Mouse (Mus musculus) heart, embryonic 15.5 days (tissue): Measurements from ENCODE around the gene Krt80. TPM values are rescaled to one million over a fixed set of nuclear protein-coding genes. Genes with fewer than 3 reads are reported as not detected.

ENCODE experiments used
- ATAC-seq: fragments of 200-750 bp; cut with Nextera tagmentation; replicated peaks from 2 replicates; pipeline ENCODE4 v1.8.0; 2017; ENCODE audit warnings: low read depth, moderate TSS enrichment; ENCODE audit not compliant: insufficient number of reproducible peaks, insufficient read depth, low FRiP score
- H3K27ac ChIP-seq: fragments of 300-500 bp; sonication (generic); 2 replicates; pipeline ENCODE4 v1.5.1; 2015; ENCODE audit warnings: mild to moderate bottlenecking, inconsistent platforms
- H3K27me3 ChIP-seq: fragments of 300-500 bp; sonication (generic); 2 replicates; pipeline ENCODE4 v1.6.1; 2015; ENCODE audit warnings: inconsistent platforms
- H3K36me3 ChIP-seq: fragments of 300-500 bp; sonication (generic); 2 replicates; pipeline ENCODE4 v1.6.1; 2015; ENCODE audit warnings: mild to moderate bottlenecking, inconsistent platforms
- H3K4me1 ChIP-seq: fragments of 300-500 bp; sonication (generic); replicated peaks from 2 replicates; pipeline ENCODE4 v1.6.1; 2015; ENCODE audit warnings: inconsistent platforms
- H3K4me2 ChIP-seq: fragments of 300-500 bp; sonication (generic); 2 replicates; pipeline ENCODE4 v1.6.1; 2015; ENCODE audit warnings: inconsistent platforms, mild to moderate bottlenecking, moderate library complexity
- H3K4me3 ChIP-seq: fragments of 300-500 bp; sonication (generic); 2 replicates; pipeline ENCODE4 v1.5.1; 2015; ENCODE audit warnings: mild to moderate bottlenecking, inconsistent platforms
- H3K9ac ChIP-seq: fragments of 300-500 bp; sonication (generic); 2 replicates; pipeline ENCODE4 v1.6.1; 2015; ENCODE audit warnings: mild to moderate bottlenecking, inconsistent platforms
- H3K9me3 ChIP-seq: fragments of 300-500 bp; sonication (generic); replicated peaks from 2 replicates; pipeline ENCODE4 v1.6.1; 2016; ENCODE audit warnings: inconsistent platforms
- WGBS: fragments of 180-500 bp; shearing (Covaris S2); methylation state at CpG from one replicate; pipeline ENCODE4 v1.1.7; 2015; ENCODE audit warnings: mixed read lengths; 5-methylcytosine and 5-hydroxymethylcytosine counted together
- polyA plus RNA-seq: library from polyadenylated mRNA; unstranded; fragments of >200 nt; fragmentation: Nextera tagmentation; extraction: Ambion mirVana; gene quantifications from 2 replicates; pipeline ENCODE4 v1.2.1, GENCODE M21; 2015

Krt80 gene
- polyA plus RNA-seq, 1 experiment from 2014 or later, result 8.1 TPM

DNA sequence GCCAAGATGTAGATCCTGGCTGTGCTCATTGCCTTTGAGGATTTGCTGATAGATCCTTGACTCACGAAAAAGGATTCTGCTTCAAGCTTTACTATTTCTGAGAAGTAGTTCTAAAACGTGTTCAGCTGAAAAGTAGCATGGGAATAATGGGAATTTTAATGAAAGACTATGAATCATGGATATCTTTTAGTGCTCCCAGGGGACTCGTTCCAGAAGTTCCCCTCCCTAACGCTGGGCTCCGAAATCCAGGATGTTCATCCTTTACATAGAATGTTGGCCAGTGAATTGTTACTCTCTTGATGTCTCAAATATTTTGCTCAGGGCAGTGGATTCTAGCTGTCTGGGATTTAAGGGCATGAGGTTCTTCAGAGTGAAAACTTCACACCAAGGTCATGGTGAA, 22.3 kb upstream of the Krt80 start:
- H3K4me1 ChIP-seq, result peaks cover 16% of the 10 kb centered on the region
- no peak for ATAC-seq
- no peaks in the 10 kb centered on the region for H3K36me3 ChIP-seq
- WGBS, result 79% methylated on average over 5 of the region's 5 CpGs
- no peak overlapping the region for H3K4me2 ChIP-seq
- H3K4me3 ChIP-seq, result no peak overlapping the region
- no peak overlapping the region for H3K27ac ChIP-seq
- no peak overlapping the region for H3K9ac ChIP-seq
- H3K27me3 ChIP-seq, result no peaks in the 10 kb centered on the region
- H3K9me3 ChIP-seq, result no peaks in the 10 kb centered on the region

DNA sequence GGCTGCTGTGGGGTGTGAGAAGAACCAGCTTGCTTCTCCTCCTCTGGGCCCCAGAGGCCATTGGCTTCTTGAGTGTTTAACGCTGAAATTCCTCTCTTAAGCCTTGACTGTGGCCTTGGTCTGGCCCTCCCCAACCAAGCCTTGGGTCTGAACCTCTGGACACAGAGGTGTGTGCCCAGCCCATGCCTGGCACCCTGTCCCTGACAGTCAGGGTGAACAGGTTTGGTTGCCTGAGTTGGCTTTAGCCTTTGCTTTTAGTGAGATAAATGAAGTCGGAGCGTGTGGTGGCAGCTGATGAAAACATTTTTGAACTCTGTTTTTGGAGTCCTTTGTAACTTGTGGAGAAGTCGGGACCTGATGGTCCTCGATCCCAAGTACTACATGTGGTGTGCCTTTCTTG, 20.2 kb upstream of the Krt80 start:
- H3K27ac ChIP-seq, result no peak overlapping the region
- H3K36me3 ChIP-seq, result no peaks in the 10 kb centered on the region
- no peak overlapping the region for H3K4me3 ChIP-seq
- 84% methylated on average over 5 of the region's 5 CpGs for WGBS
- peaks cover 18% of the 10 kb centered on the region for H3K4me1 ChIP-seq
- no peaks in the 10 kb centered on the region for H3K9me3 ChIP-seq
- ATAC-seq, result no peak
- no peak overlapping the region for H3K4me2 ChIP-seq
- no peaks in the 10 kb centered on the region for H3K27me3 ChIP-seq
- no peak overlapping the region for H3K9ac ChIP-seq

DNA sequence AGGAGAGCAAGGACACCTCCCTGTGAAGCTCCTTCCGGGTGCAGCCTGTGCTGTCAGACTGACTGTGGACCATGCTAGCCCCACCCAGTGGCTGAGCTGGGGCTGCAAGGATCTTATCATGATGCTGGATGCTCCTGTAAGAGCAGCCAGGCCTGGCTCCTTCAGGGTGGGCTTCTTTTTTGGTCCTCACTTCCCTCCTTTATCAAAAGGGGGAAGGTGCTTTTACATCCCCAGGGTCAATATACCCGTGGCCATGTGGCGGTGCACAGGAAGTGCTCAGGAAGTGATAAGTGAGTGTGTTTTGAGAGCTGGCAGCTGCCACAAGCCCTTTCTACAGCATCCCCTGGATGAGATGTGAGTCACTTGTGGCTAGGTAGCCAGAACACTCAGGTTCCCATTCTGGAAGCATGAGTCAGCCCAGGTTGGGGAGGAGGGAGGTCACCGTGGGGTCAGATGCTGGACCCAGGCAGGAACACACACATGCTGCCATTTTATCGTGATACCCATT, 18.1 kb upstream of the Krt80 start:
- H3K9ac ChIP-seq, result no peak overlapping the region
- peaks cover 26% of the 10 kb centered on the region for H3K4me1 ChIP-seq
- no peak overlapping the region for H3K4me2 ChIP-seq
- 21% methylated on average over 5 of the region's 5 CpGs for WGBS
- H3K36me3 ChIP-seq, result no peaks in the 10 kb centered on the region
- no peaks in the 10 kb centered on the region for H3K27me3 ChIP-seq
- H3K4me3 ChIP-seq, result no peak overlapping the region
- no peaks in the 10 kb centered on the region for H3K9me3 ChIP-seq
- H3K27ac ChIP-seq, result no peak overlapping the region
- ATAC-seq, result 0 out of 2 replicates have a peak, but pooled peaks have one; percentile 41

DNA sequence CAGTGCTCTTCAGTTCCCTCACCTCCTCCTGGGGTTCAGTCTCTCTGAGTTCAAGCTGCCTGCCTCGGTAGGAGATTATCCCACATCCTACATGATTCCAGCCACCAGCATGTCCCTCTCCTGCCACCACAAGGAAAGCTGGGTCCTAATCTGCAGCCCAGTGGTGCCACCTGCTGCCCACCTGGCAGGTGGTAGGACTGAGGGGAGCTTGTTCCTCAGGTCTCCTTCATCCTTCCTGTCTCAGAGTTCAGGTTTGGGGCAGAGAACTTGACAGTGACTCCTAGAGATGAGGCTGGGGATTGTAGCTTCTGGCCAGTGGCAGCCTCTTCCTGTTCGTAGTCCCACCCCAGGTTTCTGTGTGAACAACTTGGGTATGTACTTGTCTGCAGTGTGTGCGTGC, 17.2 kb upstream of the Krt80 start:
- no peak for ATAC-seq
- no peaks in the 10 kb centered on the region for H3K36me3 ChIP-seq

DNA sequence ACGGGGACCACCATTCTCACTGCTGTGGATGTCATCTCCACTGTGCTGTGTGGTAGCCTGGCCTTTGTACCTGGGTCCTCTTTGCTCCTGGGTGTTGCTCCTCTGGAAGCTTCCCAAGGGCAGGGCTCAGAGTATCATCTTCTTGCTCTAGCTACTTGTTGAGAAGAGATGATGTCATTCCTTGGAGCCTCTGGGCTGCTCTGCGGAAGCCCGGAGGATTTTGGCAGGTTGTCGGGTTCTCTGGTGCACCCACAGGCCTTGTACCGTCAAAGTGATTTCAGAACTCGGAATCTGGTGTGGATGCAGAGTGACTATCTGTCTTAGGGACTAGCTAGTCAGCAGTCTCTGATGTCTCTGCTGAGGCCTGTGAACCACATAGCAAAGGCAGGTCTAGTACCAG, 15.1 kb upstream of the Krt80 start:
- no peak for ATAC-seq
- WGBS, result 72% methylated on average over 6 of the region's 6 CpGs

More for the DNA sequence above, 17.2 kb upstream of the Krt80 start:
- H3K9me3 ChIP-seq, result no peaks in the 10 kb centered on the region
- H3K9ac ChIP-seq, result no peak overlapping the region
- peaks cover 35% of the 10 kb centered on the region for H3K4me1 ChIP-seq
- H3K27me3 ChIP-seq, result no peaks in the 10 kb centered on the region
- H3K4me2 ChIP-seq, result no peak overlapping the region
- no peak overlapping the region for H3K27ac ChIP-seq
- 56% methylated on average over 3 of the region's 3 CpGs for WGBS
- H3K4me3 ChIP-seq, result no peak overlapping the region

DNA sequence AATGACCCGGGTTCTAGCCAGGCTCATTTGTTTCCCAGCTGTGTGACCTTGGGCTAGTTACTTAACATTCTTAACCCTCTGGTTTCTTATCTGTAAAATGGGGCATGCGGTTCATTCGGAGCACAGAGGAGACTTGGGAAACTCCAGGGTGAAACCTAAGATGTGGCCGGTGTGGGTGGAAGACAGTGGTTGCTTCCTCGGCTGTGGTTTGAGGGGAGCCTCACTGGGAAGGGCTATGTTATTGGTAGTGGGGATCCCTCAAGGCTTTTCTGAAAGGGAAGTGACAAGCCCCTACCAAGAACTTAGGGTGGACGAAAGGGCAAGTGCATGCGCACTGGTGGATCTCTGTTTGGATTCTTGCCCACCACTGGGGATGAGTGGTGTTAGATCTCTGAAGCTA, 14.6 kb upstream of the Krt80 start:
- Histone ChIP-seq H3K9me3 (no peaks in the 10 kb centered on the region), H3K4me3 (no peak overlapping the region), H3K9ac (no peak overlapping the region), H3K4me1 (peaks cover 50% of the 10 kb centered on the region), H3K4me2 (no peak overlapping the region), H3K27me3 (peaks cover 4% of the 10 kb centered on the region; the same call in 1 of the 2 replicates), H3K27ac (no peak overlapping the region), H3K36me3 (no peaks in the 10 kb centered on the region)
- no peak for ATAC-seq
- 67% methylated on average over 7 of the region's 7 CpGs for WGBS

More for the DNA sequence above, 15.1 kb upstream of the Krt80 start:
- Histone ChIP-seq H3K9me3 (no peaks in the 10 kb centered on the region), H3K27me3 (peaks cover 4% of the 10 kb centered on the region; the same call in 1 of the 2 replicates), H3K36me3 (no peaks in the 10 kb centered on the region), H3K27ac (no peak overlapping the region), H3K4me2 (no peak overlapping the region), H3K9ac (no peak overlapping the region), H3K4me3 (no peak overlapping the region), H3K4me1 (peaks cover 50% of the 10 kb centered on the region)

DNA sequence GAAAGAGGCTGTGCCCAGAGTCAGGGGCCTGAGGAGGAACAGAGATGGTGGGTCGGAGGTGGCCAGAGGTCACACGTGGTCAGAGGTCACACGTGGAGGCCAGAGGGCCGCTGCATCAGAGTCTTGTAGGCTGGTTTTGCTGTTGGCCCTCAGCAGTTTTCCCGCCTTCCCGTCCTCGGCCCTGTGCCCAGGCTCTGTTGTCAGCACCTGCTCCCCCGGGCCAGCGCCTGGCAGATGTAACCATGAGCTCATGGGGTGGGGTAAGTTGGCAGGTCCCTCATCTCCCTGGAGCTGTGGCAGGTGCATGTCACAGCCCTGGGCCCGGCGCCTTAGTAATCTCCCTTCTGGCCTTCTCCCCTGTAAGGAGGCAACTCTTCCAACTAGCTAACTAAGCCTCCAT, 12.8 kb upstream of the Krt80 start:
- H3K9me3 ChIP-seq, result no peaks in the 10 kb centered on the region
- H3K27me3 ChIP-seq, result peaks cover 5% of the 10 kb centered on the region; the same call in 1 of the 2 replicates
- ATAC-seq, result no peak; the same call in 1 of the 2 replicates
- H3K27ac ChIP-seq, result no peak overlapping the region
- H3K4me3 ChIP-seq, result no peak overlapping the region
- WGBS, result 60% methylated on average over 11 of the region's 11 CpGs
- no peaks in the 10 kb centered on the region for H3K36me3 ChIP-seq
- no peak overlapping the region for H3K9ac ChIP-seq
- H3K4me2 ChIP-seq, result no peak overlapping the region
- H3K4me1 ChIP-seq, result peaks cover 41% of the 10 kb centered on the region

DNA sequence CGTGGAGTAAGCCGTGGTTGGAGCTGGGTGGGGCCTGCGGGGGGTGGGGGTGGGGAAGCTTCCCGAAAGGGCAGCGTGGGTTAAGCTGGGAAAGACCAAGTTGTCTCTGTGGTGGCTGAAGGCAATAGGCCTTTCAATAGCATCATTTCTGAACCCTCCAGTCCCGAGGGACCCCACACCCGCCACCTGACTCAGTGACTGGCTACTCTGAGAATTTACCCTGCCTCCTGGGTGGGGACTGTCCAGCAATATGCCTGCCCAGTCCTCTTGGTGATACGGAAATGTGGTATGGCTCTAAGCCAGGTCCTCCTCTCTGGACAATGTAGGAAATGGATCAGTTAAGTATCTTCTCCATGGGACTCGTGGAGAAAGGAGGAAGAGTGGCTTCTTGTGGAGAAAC, 11.8 kb upstream of the Krt80 start:
- Histone ChIP-seq H3K4me2 (no peak overlapping the region), H3K9ac (no peak overlapping the region), H3K27me3 (peaks cover 8% of the 10 kb centered on the region; the same call in 1 of the 2 replicates), H3K4me1 (peaks cover 49% of the 10 kb centered on the region), H3K27ac (no peak overlapping the region), H3K4me3 (no peak overlapping the region), H3K9me3 (no peaks in the 10 kb centered on the region), H3K36me3 (no peaks in the 10 kb centered on the region)
- no peak for ATAC-seq
- 48% methylated on average over 9 of the region's 9 CpGs for WGBS

DNA sequence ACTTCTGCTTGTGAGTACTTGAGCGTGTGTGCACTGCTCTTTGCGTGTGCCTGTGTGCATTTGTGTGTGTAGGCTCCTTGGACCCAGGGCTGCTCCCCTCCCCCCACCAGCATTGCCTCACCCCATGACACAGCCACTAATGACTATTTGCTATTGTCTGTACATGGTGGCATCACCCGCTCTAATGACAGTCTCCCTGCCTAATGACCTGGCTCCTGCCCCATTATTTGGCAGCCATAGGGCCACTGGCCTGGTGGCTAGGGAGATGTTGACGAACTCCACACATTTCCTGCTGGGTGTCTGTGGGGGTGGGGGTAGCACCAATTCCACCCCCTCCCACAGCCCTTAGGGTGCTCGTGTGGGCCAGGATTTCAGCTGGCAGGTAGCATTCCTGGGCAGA, 8.7 kb upstream of the Krt80 start:
- ATAC-seq, result no peak
- 85% methylated on average over 5 of the region's 5 CpGs for WGBS
- no peaks in the 10 kb centered on the region for H3K36me3 ChIP-seq
- no peak overlapping the region for H3K27ac ChIP-seq
- H3K4me2 ChIP-seq, result no peak overlapping the region
- peaks cover 63% of the 10 kb centered on the region for H3K4me1 ChIP-seq
- peaks cover 8% of the 10 kb centered on the region; the same call in 1 of the 2 replicates for H3K27me3 ChIP-seq
- H3K4me3 ChIP-seq, result no peak overlapping the region
- H3K9ac ChIP-seq, result no peak overlapping the region
- no peaks in the 10 kb centered on the region for H3K9me3 ChIP-seq

DNA sequence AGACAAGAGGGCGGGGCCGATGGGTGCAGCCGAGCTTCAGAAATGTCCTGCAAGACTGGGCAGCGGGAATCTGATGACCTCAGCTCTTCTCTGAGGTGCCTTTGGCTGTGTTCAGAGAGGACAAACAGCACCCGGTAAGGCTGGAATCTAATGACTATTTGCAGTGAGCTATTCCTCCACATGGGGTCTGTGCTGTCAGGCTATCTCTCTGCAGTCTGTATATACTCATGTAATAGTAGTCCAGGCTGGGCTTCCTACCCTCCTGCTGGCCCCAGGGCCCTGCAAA, 6.8 kb upstream of the Krt80 start:
- no peak overlapping the region for H3K4me2 ChIP-seq
- peaks cover 61% of the 10 kb centered on the region for H3K4me1 ChIP-seq
- no peak overlapping the region for H3K27ac ChIP-seq
- WGBS, result 42% methylated on average over 5 of the region's 5 CpGs
- H3K27me3 ChIP-seq, result peaks cover 10% of the 10 kb centered on the region; the same call in 1 of the 2 replicates
- H3K4me3 ChIP-seq, result no peak overlapping the region
- no peak for ATAC-seq
- no peak overlapping the region for H3K9ac ChIP-seq
- no peaks in the 10 kb centered on the region for H3K36me3 ChIP-seq
- H3K9me3 ChIP-seq, result no peaks in the 10 kb centered on the region

DNA sequence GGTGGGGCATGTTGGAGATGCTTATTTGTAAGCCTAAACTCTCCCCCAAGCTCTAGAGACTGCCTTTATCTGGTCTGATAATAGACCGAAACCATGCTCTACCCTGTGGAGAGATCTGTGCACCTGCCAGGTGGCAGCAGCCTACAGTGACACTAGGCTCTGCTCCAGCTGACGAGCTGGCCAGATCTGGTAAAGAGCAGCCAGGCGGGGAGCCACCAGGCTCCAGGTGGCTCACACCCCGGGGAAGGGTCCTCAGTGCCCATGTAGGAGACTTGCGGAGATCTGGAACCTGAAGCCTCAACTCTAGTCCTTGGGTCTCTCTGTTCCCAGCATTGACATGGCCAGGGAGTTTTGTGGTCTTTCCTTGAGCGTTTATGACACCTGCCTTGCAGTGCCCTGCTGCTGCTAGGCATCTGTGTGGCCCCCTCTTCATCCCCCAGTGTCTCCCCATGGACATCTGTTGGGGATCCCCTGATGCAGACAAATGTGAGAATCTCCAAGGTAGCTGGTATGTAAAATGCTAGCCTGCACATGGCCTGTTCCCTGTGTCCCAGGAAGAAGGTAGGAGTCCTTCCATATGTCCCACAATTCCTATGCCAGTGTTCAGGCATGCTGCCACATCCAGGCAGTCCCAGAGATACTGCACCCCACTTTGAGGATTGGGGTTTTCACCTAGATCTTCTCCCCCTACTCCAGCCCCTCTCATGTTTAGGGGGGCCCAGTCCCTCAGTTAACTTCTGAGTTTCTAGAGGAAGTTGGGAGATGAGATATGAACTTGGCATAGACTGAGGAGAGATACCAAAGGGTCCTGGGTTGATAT, 6.2 kb upstream of the Krt80 start:
- H3K9me3 ChIP-seq, result no peaks in the 10 kb centered on the region
- H3K9ac ChIP-seq, result no peak overlapping the region
- H3K27ac ChIP-seq, result no peak overlapping the region
- H3K4me2 ChIP-seq, result no peak overlapping the region
- peaks cover 10% of the 10 kb centered on the region; the same call in 1 of the 2 replicates for H3K27me3 ChIP-seq
- peaks cover 61% of the 10 kb centered on the region for H3K4me1 ChIP-seq
- no peak overlapping the region for H3K4me3 ChIP-seq
- ATAC-seq, result no peak
- 62% methylated on average over 6 of the region's 6 CpGs for WGBS
- no peaks in the 10 kb centered on the region for H3K36me3 ChIP-seq

DNA sequence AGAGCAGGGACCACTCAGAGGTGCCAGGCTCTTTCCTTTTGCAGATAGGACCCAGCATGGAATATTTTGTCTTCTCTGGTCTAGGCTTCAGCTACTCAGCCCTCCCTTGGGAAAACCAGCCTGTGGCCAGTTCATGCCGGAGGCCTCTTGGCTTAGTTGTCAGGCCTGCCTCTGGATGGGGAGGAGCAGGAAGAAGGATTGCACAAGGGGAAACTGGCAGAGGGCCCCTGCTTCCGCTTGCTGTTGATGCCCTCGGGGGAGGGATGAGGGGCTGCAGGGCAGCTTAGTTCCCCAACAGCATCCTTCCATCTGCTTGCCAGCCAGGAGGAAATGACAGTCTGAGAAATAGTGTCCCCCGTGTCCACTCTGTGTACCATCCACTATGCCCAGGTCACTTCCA, 4.9 kb upstream of the Krt80 start:
- peaks cover 69% of the 10 kb centered on the region for H3K4me1 ChIP-seq
- no peaks in the 10 kb centered on the region for H3K9me3 ChIP-seq
- no peak overlapping the region for H3K4me3 ChIP-seq
- peaks cover 6% of the 10 kb centered on the region; the same call in 1 of the 2 replicates for H3K27me3 ChIP-seq
- H3K27ac ChIP-seq, result 0 out of 2 replicates have a peak overlapping the region, but pooled peaks have one; percentile 10
- ATAC-seq, result no peak
- 41% methylated on average over 4 of the region's 4 CpGs for WGBS
- H3K4me2 ChIP-seq, result no peak overlapping the region
- no peaks in the 10 kb centered on the region for H3K36me3 ChIP-seq
- no peak overlapping the region for H3K9ac ChIP-seq
